Mouse (Mus musculus): Measurements from ENCODE around the gene Klk6.

Klk6 gene

GRCm38 (mm10) chr7:43826056-43826455 lies 1.8 kb downstream of the Klk6 start:
- no peak for DNase-seq

DNA sequence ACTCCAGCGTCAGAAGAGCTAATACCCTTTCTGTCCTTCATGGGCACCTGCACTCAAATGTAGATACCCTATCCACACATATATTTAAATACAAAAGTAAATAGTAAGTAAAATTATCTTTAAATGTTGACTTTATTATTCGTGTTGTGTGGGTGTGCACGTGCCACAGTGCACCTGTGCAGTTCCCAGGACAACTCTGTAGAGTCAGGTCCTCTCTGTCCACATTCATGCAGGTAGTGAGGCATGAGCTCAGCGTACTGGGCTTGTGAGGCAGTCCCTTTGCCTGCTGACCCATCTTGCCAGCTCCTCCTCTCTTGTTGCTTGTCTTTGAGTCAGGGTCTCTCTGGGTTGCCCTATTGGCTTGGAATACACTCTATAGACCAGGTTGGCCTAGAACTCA lies 3.4 kb downstream of the Klk6 start:
- DNase-seq = no peak

DNA sequence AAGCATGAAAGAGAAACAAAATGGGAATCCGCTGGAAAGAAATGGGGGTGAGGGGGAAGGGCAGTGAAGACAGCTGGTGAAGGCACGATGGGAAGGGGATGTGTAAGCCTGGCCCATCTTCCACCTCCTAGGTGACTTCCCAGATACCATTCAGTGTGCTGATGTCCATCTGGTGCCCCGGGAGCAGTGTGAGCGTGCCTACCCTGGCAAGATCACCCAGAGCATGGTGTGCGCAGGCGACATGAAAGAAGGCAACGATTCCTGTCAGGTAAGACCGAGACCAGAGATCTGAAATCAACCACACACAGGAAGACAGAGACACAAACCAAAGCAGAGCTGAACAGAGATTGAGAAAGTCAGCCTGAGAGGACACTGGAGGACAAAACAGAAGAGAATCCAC lies 4.7 kb downstream of the Klk6 start:
- DNase-seq = no peak

GRCm38 (mm10) chr7:43841701-43842100 lies 17.4 kb downstream of the Klk6 start, which contains the start of gene Klk5:
TSS of gene Klk5 (plus strand) at chr7:43841971.
- no peak for DNase-seq

DNA sequence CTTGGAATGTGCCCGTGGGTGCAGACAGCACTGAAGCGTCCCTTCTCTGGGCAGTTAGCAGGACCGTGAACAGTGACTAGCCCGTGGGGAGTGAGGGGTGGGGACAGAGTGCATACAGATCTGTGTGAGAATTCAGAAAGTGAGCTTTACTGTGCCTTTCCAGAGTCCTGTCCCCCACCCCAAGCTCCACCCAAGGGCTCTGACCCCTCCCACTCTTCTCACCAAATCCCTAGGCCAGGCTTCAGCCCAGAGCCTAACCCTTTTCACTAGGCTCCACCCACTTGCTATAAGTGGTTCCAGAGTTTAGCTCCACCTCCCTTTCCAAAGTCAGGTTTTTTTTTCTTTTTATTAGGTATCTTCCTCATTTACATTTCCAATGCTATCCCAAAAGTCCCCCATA lies 19.5 kb downstream of the Klk6 start:
- no peak for DNase-seq

GRCm38 (mm10) chr7:43851616-43852015 lies 27.3 kb downstream of the Klk6 start:
- DNase-seq = no peak

DNA sequence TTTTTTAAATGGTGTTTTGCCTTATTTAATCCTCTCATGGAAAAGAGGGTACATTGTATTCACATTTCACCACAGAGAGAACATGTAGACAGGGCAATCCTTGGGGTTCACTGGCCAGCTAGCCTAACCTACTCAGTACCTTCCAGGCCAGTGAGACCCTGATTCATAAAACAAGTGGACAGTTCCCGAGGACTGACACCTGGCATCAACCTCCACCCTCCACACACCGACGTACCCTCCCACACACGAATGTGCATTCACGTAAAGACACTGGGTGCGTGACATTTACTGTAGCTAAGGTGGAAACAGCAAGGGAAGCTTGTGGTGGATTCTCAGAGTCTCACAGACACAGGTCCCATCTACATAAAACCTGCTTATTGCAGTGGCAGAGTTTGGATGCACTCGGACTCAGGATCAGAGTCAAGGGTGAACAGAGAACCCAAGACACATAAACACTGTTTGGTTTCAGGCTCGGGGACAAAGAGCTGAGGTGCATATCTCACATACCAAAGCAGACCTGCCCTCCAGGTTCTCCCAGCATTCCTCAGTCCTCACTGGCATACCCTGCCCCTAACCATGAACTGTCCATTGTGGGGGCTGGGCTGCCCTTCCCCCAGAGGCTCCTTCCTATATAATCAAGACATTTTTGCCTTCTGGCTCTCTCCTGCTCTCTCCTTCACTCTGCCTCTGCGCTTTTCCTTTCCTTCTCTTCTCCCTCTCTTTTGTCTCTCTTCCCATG lies 30.5 kb downstream of the Klk6 start:
- DNase-seq = no peak

DNA sequence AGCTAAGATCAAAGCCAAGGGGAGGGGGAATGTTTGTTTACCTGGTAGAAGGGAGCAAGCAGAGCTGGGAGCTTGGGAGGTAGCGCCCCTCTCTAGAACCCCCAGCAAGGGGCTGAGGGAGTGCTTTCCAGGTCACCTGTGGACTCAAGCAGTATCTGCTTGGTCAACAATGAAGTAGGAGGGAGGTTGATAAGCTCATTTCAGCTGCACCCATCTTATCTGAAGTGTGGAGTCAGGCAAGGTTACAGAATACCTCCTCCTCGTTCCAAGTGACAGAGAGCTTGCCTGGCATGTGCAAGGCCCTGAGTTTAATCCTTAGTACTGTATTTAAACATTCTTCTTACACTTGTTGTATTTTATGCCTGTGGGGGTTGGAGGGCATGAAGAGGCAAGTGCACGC lies 31.4 kb downstream of the Klk6 start:
- DNase-seq = no peak

GRCm38 (mm10) chr7:43856307-43856706 lies 32.0 kb downstream of the Klk6 start:
- DNase-seq = no peak

DNA sequence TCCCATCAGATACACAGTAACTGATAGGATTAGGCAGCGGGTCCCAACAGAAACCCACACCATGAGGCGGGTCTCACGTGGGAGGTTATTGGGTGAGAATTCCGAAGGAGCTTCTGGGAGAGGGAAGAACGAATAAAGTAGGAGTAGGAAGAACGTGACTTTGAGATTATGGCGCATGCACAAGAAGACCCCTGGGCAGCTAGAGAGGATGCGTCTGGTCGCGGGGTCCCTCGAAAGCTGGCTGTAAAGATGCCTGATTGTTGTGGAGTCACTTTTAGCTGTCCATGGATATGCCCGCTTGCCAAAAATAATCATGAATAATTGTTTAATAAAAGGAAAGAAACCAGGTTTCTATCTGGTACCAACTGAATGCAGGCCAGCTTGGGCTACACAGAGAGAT lies 33.2 kb downstream of the Klk6 start:
- no peak for DNase-seq

GRCm38 (mm10) chr7:43860411-43860810 lies 36.1 kb downstream of the Klk6 start:
- DNase-seq = no peak

GRCm38 (mm10) chr7:43873237-43873636 lies 48.9 kb downstream of the Klk6 start:
- peak; percentile 7 for DNase-seq

DNA sequence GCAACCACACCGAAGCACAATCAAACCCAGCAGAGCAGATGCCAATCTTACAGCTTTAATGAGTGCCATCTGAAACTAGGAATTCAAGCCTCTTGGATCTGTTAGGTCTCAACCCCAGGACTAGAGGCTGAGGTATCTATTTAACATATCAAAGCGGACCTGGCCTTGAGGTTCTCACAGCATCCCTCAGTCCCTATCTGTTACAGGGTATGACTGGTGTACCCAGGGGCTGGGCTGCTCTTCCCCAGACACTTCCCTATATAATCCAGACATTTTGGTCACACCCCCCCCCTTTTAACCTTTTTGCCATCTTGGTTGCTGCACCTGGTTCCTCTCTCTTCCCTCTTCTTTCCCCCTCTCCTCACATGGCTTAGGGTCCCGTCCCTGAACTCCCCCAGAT lies 49.4 kb downstream of the Klk6 start:
- no peak for DNase-seq

- DNase-seq = no peak
These were observed 50.6 kb downstream of the Klk6 start for GRCm38 (mm10) chr7:43874868-43875375.

GRCm38 (mm10) chr7:43876444-43876843 lies 52.1 kb downstream of the Klk6 start:
- DNase-seq = no peak

DNA sequence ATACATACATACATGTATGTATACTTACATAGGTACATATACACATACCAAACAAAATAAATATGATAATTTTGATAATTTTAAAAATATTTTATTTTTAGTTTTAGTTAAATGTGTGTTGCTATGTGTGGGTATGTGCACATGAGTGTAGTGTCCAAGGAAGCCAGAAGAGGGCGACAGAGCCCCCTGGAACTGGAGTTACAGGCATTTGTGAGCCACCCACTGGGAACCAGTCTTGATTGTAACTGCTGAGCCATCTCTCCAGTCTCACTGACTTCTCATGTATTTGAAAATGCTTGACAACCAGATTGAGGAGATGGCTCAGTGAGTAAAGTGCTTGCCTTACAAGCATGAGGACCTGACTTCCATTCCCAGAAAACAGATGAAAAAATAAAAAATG lies 54.0 kb downstream of the Klk6 start:
- DNase-seq = no peak

- no peak for DNase-seq
These were observed 56.6 kb downstream of the Klk6 start, which contains the start of gene Klk4 for GRCm38 (mm10) chr7:43880912-43881311. TSS of gene Klk4 (plus strand) at chr7:43881160.

Measured in cerebellum, adult 9-11 months (tissue).